Mouse (Mus musculus) embryonic fibroblast, embryonic 13.5 days (primary cell): ENCODE measurements around the gene Tmem43.

Experiments
- CTCF ChIP-seq: IDR thresholded peaks from 2 replicates; pipeline ENCODE4 v1.5.1; 2011; ENCODE audit warnings: mild to moderate bottlenecking, control low read depth, low read length, moderate library complexity, borderline replicate concordance; ENCODE audit not compliant: insufficient read depth
- POLR2A ChIP-seq: IDR thresholded peaks from 2 replicates; pipeline ENCODE4 v1.6.1; 2011; ENCODE audit warnings: low read depth, mild to moderate bottlenecking, control low read depth, low read length, moderate library complexity

- TF ChIP-seq POLR2A: no peak
- no peak for TF ChIP-seq CTCF
Measured at GRCm38 (mm10) chr6:91488496-91489212, 15.2 kb downstream of the Tmem43 start.
